Mouse (Mus musculus) lung, postnatal 10 days (tissue): ENCODE results near the gene Smpd1.

Experiments
- DNase-seq: peaks from one replicate; pipeline ENCODE4 v3.0.0; 2021

Smpd1 gene

GRCm38 (mm10) chr7:105563367-105563766 lies 9.2 kb downstream of the Smpd1 start:
- no peak for DNase-seq

- DNase-seq = no peak
Measured at GRCm38 (mm10) chr7:105565071-105565836, 11.1 kb downstream of the Smpd1 start.

- peak; percentile 32 for DNase-seq
Measured at GRCm38 (mm10) chr7:105568583-105568982, 14.4 kb downstream of the Smpd1 start.

DNA sequence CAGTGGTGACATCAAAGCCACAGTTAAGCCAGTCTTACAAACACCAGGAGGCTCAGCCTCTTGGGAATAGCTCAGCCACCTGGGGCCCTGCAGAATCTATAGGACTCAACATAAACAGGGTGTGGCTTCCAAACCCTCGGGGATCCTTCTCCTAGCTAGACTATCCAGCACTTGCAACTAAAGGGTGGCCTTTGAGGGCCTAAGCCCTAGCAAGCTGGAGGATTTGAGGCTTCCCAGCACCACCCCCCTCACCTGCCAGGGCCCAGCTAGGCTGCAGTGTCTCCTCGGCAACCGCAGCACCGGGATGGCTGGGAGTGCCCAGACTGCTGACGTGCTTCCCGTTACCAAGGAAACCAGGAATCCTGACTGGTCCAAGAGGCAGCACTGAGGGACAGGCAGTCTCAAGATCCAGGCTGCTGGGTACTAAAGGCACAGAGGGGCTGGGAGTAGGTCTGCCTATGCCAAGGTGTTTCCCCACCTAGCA lies 14.9 kb downstream of the Smpd1 start:
- peak; percentile 21 for DNase-seq

GRCm38 (mm10) chr7:105569512-105570496 lies 15.6 kb downstream of the Smpd1 start:
- no peak for DNase-seq

DNA sequence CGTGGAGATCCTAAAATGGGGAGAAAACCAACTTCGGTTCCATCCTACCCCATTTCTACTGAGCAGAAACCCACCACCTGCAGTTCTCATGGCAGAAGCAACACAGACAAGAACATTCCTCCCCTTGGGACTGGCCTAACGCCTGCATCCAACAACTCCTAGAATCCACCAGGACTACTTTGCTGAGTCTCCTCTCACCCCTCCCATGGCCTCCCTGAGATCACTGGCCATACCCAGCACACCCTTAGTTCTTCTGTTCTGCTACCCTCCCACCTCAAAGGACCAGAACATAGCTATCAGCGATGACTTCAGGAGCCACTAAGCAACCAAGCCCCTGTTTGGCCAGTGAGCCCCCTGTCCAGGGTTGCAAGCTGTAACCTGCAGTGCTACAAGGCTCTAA lies 16.6 kb downstream of the Smpd1 start:
- DNase-seq = no peak

DNA sequence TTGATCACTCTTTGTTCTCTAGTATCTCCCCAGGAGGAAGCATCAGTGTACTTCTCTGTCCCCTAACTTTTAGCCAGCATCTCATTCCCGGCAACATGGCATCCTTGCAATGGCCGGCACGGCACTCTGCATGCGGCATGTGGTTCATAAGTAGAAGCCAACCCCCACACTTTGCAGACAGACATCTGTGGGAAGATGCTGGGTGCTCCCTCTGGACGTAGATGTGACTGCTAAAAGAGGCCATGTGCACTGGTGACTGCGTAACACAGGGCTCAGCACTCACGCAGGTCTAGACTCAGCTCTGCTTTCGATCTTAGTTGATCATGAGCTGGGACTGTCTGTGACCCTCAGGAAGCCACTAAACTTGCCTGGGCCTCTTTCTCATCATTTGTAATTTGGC lies 18.8 kb downstream of the Smpd1 start:
- no peak for DNase-seq

DNA sequence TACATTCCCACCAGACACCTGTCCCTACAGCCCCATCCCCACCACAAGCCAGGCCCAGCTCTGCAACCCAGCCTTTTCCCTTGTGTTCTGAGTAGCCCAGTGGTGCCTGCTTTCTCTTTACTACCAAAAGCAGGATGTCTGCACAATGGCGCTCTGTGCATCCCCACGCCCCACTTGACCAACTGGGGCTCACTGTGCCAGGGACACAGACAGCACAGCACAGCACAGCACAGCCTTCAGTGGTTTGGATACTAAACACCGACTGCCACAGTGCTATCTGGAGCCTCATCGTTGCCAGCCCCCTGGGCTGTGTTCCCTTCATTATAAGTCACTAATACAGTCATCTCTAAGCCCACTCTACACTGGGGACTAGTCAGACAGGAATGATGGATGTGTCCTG lies 20.4 kb downstream of the Smpd1 start:
- no peak for DNase-seq

GRCm38 (mm10) chr7:105576166-105576748 lies 22.1 kb downstream of the Smpd1 start:
- no peak for DNase-seq

- DNase-seq = no peak
Measured at GRCm38 (mm10) chr7:105577377-105577871, 23.3 kb downstream of the Smpd1 start.

- DNase-seq = no peak
Measured at GRCm38 (mm10) chr7:105578481-105578880, 24.3 kb downstream of the Smpd1 start.

GRCm38 (mm10) chr7:105580627-105581089 lies 26.5 kb downstream of the Smpd1 start:
- peak; percentile 32 for DNase-seq

DNA sequence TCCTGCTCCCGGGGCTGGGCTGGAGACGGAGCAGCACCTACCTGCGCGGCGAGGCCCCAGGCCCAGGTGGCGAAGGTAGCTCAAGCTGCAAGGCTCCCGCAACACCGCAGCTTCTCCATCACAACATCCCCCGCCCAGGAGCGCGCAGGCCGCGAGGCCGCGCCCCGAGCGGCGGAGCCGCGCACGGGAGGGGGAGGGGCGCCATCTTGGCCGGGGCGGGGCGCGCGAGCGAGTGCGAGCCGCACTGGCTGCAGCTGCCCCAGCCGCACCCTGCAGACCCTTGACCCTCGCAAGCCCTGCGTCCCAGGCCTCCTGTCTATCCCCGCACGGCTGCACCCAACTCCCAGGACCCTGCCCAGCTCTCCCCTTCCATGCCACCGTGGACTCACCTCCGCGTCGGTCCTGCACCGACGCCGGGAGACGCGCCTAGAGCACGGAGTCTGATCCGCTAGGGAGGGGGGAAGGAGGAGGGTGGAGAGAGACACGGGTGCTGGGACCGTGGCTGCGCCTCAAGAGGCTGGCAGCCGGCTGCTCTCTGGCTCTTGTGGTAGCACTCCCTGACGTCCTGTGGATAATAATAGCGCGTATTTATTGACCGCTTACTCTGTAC lies 27.0 kb downstream of the Smpd1 start, which contains the start of gene Apbb1:
TSS of gene Apbb1 (minus strand) at position 560 of the 610 bp plus-strand sequence.
- DNase-seq = peak; percentile 82

DNA sequence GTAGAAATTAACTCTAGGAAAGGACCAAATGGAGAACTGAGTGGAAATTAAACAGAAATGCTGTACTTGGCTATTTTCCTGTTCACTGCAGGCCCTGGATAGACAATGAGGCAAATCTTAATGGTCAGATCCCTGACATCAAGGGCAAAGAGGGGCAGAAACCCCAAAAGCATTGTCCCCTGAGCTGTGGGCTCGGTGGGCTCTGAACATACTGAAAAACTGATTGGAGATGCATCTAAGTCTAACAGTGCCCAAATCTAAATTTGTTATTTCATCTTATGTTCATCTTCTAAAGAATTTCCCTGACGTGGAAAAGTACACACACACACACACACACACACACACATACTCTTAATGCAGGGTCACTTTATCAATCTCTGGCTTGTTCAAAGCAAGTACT lies 27.8 kb downstream of the Smpd1 start:
- DNase-seq = no peak

DNA sequence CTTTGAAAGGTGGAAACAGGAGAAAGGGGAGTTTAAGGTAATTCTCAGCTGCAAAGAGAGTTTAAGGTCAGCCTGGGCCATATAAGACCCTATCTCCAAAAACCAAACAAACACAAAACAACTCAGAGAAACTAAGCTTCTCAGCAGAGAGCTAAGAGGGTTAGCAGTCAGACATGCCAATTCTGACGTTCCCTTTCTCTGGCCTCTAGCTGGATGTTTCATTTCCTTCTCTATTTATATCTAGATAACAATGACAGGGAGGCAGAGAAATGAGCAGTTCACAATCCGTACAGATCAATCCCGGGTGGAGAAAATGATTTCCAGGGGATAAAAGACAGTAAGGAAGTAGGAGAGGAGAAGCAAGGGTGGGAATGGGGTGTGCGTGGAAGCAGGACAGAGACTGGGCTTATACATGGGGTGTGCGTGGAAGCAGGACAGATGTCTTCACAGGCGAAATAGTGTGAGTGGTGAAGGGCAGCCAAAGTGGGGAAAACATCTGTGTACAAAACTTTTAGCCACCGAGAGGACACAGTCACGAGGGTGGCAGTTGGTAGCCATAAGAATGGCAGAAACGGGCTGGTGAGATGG lies 34.3 kb downstream of the Smpd1 start:
- peak; percentile 37 for DNase-seq

DNA sequence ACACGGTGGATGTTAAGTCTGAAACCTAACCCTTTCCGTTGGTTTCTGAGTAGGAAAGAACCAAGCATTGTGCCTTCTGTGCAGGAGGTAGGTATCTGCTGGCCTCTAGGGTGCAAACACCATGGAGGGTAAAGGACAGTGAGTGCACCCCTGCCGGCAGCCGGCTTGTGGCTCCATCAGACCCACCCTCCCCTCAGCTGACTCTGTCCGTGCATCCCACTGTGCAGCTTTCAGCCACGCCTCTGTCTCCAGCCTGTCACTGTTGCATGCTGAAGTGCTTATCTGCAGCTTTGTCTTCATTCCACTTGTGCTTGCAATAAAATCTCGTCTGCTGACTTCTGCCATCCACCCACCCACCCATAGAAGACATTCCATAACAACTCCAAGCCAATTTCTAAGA lies 35.9 kb downstream of the Smpd1 start:
- no peak for DNase-seq

DNA sequence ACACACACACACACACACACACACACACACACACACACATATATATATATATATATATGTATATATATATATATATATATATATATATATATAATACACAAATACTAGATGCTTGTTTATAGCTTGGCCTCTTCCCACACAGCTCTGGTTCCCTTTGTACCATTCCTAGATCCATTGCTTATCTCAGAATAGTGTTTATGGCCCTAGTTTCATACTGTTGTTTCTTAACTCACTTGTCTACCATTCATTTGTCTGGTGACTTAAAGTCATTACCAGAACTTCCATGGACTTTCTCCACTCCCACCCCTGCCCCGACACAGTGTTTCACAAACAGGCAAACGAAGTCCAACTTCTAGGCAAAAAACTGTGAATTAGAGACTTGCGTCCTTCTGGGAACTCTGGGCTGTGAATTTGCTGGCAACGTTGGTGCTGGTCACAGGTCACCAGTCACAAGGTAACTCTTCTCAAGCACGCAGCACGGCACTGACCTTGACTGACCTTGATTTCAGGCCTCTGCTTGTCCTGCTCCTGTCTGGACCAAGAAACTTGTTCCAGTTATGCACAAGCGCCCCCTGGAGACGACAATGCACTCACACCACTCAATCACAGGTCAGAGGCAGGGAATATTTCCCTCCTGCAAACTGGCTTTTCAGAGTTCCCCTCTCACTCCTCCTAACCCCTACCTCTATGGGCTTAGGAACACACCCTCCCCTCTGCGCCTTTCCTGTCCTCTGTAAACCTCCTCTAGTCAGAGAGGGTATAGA lies 48.9 kb downstream of the Smpd1 start:
- peak; percentile 86 for DNase-seq
